Comparison of ENCODE assay signal across 18 mouse cellular contexts in the genomic region with DNA sequence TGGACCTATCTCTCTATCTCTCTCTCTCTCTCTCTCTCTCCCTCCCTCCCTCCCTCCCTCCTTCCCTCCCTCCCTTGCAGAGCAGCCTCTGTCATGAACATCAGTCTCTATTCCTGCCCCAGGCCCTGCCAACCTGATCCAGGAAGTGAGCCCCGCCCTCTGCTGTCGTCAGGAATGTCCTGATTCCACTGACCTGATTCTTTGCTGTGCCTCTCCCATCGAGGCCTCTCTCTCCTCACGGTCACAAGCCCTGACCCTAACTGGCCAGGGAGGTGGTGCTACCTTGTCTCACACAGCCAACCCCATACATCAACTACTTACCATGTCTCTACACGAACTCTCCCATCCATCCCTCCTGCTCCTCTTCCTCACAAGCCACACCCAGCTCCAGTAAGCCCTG. TPM values are rescaled to one million over a fixed set of nuclear protein-coding genes. Genes with fewer than 3 reads are reported as not detected.
DNase-seq lines count a peak whose midpoint lies in the region; ATAC-seq and TF ChIP-seq lines count a peak whose summit lies in the region.
"Had no signal": no experiment of that assay in that cellular context is flagged by ENCODE, and none has a peak within 500 bp of the region (broad histone marks: within the 10 kb centered on the region; RNA-seq: fewer than 3 reads in every experiment).

No protein-coding gene starts in this region.

- no peaks in the 10 kb centered on the region for H3K9me3 ChIP-seq in liver, embryonic 12.5 days (replicated peaks)
- no peaks in the 10 kb centered on the region for H3K9me3 ChIP-seq in megakaryocyte, embryonic 14.5 days
- H3K9me3 ChIP-seq in intestine, embryonic 16.5 days (ENCODE audit: control insufficient read depth, low read length), result no peaks in the 10 kb centered on the region
- no peaks in the 10 kb centered on the region for H3K9me3 ChIP-seq in forebrain, embryonic 11.5 days (ENCODE audit: control insufficient read depth, low read length)
- H3K9me3 ChIP-seq: forebrain, embryonic 13.5 days; heart, embryonic 15.5 days; neural tube, embryonic 15.5 days had no signal

- H3K27me3 ChIP-seq in liver, adult 2 months (ENCODE audit: control insufficient read depth, insufficient read depth, low read length), result no peaks in the 10 kb centered on the region
- H3K27me3 ChIP-seq in liver, embryonic 12.5 days (replicated peaks), result no peaks in the 10 kb centered on the region
- H3K27me3 ChIP-seq in megakaryocyte, embryonic 14.5 days (replicated peaks), result no peaks in the 10 kb centered on the region
- no peaks in the 10 kb centered on the region for H3K27me3 ChIP-seq in intestine, embryonic 16.5 days (replicated peaks; ENCODE audit: control insufficient read depth, insufficient read depth, low read length)
- no peaks in the 10 kb centered on the region for H3K27me3 ChIP-seq in forebrain, embryonic 11.5 days (ENCODE audit: control insufficient read depth, insufficient read depth, low read length)
- H3K27me3 ChIP-seq: forebrain, embryonic 13.5 days; heart, embryonic 15.5 days; neural tube, embryonic 15.5 days had no signal

- peak overlapping the region; percentile 88 for H3K27ac ChIP-seq in liver, adult 2 months (replicated peaks; ENCODE audit: insufficient read depth, low read depth, low read length)
- H3K27ac ChIP-seq in liver, embryonic 12.5 days, result no peak overlapping the region
- H3K27ac ChIP-seq in intestine, embryonic 16.5 days (ENCODE audit: low read length), result no peak overlapping the region
- no peak overlapping the region for H3K27ac ChIP-seq in forebrain, embryonic 11.5 days (ENCODE audit: low read depth, low read length)
- H3K27ac ChIP-seq: forebrain, embryonic 13.5 days; left cerebral cortex, adult 2 months; neural tube, embryonic 15.5 days had no signal

- DNase-seq in liver, adult 2 months (ENCODE audit: extremely low read depth, low read depth, low spot score), result peak; percentile 94
- DNase-seq in forebrain, embryonic 11.5 days (ENCODE audit: low spot score), result no peak
- no peak for DNase-seq in frontal cortex, postnatal 36 days (ENCODE audit: low spot score in 2 of 2)
- DNase-seq: adrenal gland, adult 8-10 months; cerebellum, adult 9-10 months; kidney, adult 8-10 months; kidney, postnatal 25 days; lung, embryonic 14.5 days; thymus, adult 2 months had no signal

- peaks cover 41% of the 10 kb centered on the region for H3K4me1 ChIP-seq in liver, adult 2 months (ENCODE audit: control insufficient read depth, insufficient read depth, low read length)
- H3K4me1 ChIP-seq in liver, embryonic 12.5 days, result peaks cover 23% of the 10 kb centered on the region
- peaks cover 85% of the 10 kb centered on the region for H3K4me1 ChIP-seq in megakaryocyte, embryonic 14.5 days
- no peaks in the 10 kb centered on the region for H3K4me1 ChIP-seq in intestine, embryonic 16.5 days (ENCODE audit: control insufficient read depth, insufficient read depth, low read length)
- no peaks in the 10 kb centered on the region for H3K4me1 ChIP-seq in forebrain, embryonic 11.5 days (replicated peaks; ENCODE audit: control insufficient read depth, insufficient read depth, low read length)
- H3K4me1 ChIP-seq: forebrain, embryonic 13.5 days; neural tube, embryonic 15.5 days had no signal

- H3K36me3 ChIP-seq in liver, adult 2 months (ENCODE audit: control insufficient read depth, insufficient read depth, low read length), result no peaks in the 10 kb centered on the region
- H3K36me3 ChIP-seq in liver, embryonic 12.5 days, result no peaks in the 10 kb centered on the region
- peaks cover 65% of the 10 kb centered on the region for H3K36me3 ChIP-seq in megakaryocyte, embryonic 14.5 days (replicated peaks; ENCODE audit: low read length)
- H3K36me3 ChIP-seq in intestine, embryonic 16.5 days (ENCODE audit: control insufficient read depth, insufficient read depth, low read length), result no peaks in the 10 kb centered on the region
- H3K36me3 ChIP-seq in forebrain, embryonic 11.5 days (ENCODE audit: control insufficient read depth, insufficient read depth, low read length), result no peaks in the 10 kb centered on the region
- H3K36me3 ChIP-seq: heart, embryonic 15.5 days; neural tube, embryonic 15.5 days had no signal

- no peak overlapping the region; the same call in 1 of the 2 replicates for H3K4me3 ChIP-seq in liver, adult 2 months (ENCODE audit: insufficient read depth, low read depth, low read length)
- H3K4me3 ChIP-seq in liver, embryonic 12.5 days, result no peak overlapping the region
- H3K4me3 ChIP-seq in megakaryocyte, embryonic 14.5 days (replicated peaks), result peak overlapping the region; percentile 78
- H3K4me3 ChIP-seq in intestine, embryonic 16.5 days (ENCODE audit: low read length), result no peak overlapping the region
- no peak overlapping the region for H3K4me3 ChIP-seq in forebrain, embryonic 11.5 days (ENCODE audit: low read depth, low read length)
- H3K4me3 ChIP-seq: forebrain, embryonic 13.5 days; heart, embryonic 15.5 days; left cerebral cortex, adult 2 months; neural tube, embryonic 15.5 days had no signal

- no peak for ATAC-seq in liver, embryonic 12.5 days
- no peak for ATAC-seq in megakaryocyte, adult 5-6 weeks (ENCODE audit: poor library complexity, severe bottlenecking)
- peak; percentile 26; the same call in 1 of the 2 replicates for ATAC-seq in intestine, embryonic 16.5 days
- ATAC-seq in forebrain, embryonic 11.5 days (replicated peaks; ENCODE audit: low FRiP score), result no peak
- ATAC-seq: forebrain, embryonic 13.5 days; midbrain, embryonic 16.5 days had no signal

- TF ChIP-seq POLR2A in liver, adult 2 months (IDR thresholded peaks at IDR 0.05; ENCODE audit: extremely low read depth, insufficient read depth, low read length), result no peak

- no peak overlapping the region for H3K4me2 ChIP-seq in liver, embryonic 12.5 days
- no peak overlapping the region for H3K4me2 ChIP-seq in intestine, embryonic 16.5 days (ENCODE audit: low read depth, low read length)
- no peak overlapping the region for H3K4me2 ChIP-seq in forebrain, embryonic 11.5 days (ENCODE audit: low read depth, low read length, severe bottlenecking)
- H3K4me2 ChIP-seq: forebrain, embryonic 13.5 days; heart, embryonic 15.5 days; lung, embryonic 14.5 days; neural tube, embryonic 15.5 days had no signal

- WGBS in liver, adult 2 months, result 24% methylated on average over 5 of the region's 5 CpGs
- 53% methylated on average over 5 of the region's 5 CpGs for WGBS in liver, embryonic 12.5 days (ENCODE audit: insufficient replicate concordance)
- whole genome bisulfite sequencing in intestine, embryonic 16.5 days, result 46% methylated on average over 5 of the region's 5 CpGs
- 64% methylated on average over 5 of the region's 5 CpGs for WGBS in forebrain, embryonic 11.5 days

- peaks cover 50% of the 10 kb centered on the region for H3K79me2 ChIP-seq in liver, adult 2 months (ENCODE audit: control insufficient read depth, insufficient read depth, low read length)

- TF ChIP-seq CTCF in liver, adult 2 months (IDR thresholded peaks at IDR 0.05; ENCODE audit: low read depth, low read length), result no peak

- H3K9ac ChIP-seq in liver, adult 2 months (ENCODE audit: low read depth, low read length), result peak overlapping the region; percentile 48
- H3K9ac ChIP-seq in liver, embryonic 12.5 days, result no peak overlapping the region
- H3K9ac ChIP-seq in intestine, embryonic 16.5 days (ENCODE audit: low read depth, low read length), result no peak overlapping the region
- no peak overlapping the region for H3K9ac ChIP-seq in forebrain, embryonic 11.5 days (ENCODE audit: low read length)
- H3K9ac ChIP-seq: forebrain, embryonic 13.5 days; heart, embryonic 15.5 days; lung, embryonic 14.5 days; neural tube, embryonic 15.5 days had no signal

RNA-seq across cellular contexts. Expression of gene Tex2, which starts 33.3 kb away (rescaled TPM):
- 60.4 and 63.4 TPM in 2 replicates for total RNA-seq in liver, adult 2 months (2014; rRNA removed)
- 45.3 and 49.7 TPM in 2 replicates for polyA plus RNA-seq in liver, adult 2 months (2012; rRNA removed)
- 11.3 and 11.7 TPM in 2 replicates for polyA plus RNA-seq in liver, embryonic 12.5 days (2016; fragmentation: Nextera tagmentation; extraction: Ambion mirVana)
- polyA plus RNA-seq in megakaryocyte, embryonic 14.5 days (2012; ENCODE audit: insufficient read depth, low replicate concordance), result 7.4 TPM in 1 of 2 replicates, not detected in the other
- 27.4 and 30.3 TPM in 2 replicates for total RNA-seq in megakaryocyte, adult 5-6 weeks (2015)
- total RNA-seq in megakaryocyte, adult 5-6 weeks (2017), result 39.8 and 43.5 TPM in 2 replicates
- 11.7 and 14.2 TPM in 2 replicates for polyA plus RNA-seq in intestine, embryonic 16.5 days (2015; fragmentation: Nextera tagmentation; extraction: Ambion mirVana)
- 8.3 and 8.8 TPM in 2 replicates for polyA plus RNA-seq in forebrain, embryonic 11.5 days (2014; fragmentation: Nextera tagmentation; extraction: Ambion mirVana)
